Comparison of ENCODE assay signal across 9 mouse cellular contexts in genomic region chr11:105574241-105574640, GRCm38 (mm10). TPM values are rescaled to one million over a fixed set of nuclear protein-coding genes. Genes with fewer than 3 reads are reported as not detected.
DNase-seq lines count a peak whose midpoint lies in the region; ATAC-seq lines count a peak whose summit lies in the region.
"Had no signal": no experiment of that assay in that cellular context is flagged by ENCODE, and none has a peak within 500 bp of the region (broad histone marks: within the 10 kb centered on the region; RNA-seq: fewer than 3 reads in every experiment).

No protein-coding gene starts in this region.

- DNase-seq in cerebellum, adult 11 months: peak; percentile 11
- peak; percentile 92 for DNase-seq in adipocyte (ENCODE audit: low spot score)
- peak; percentile 47 to 58 for DNase-seq in gastrocnemius, adult 8-10 months (ENCODE audit: low spot score in 2 of 2)
- DNase-seq in kidney, postnatal 36 days: peak; percentile 83 to 90
- no peak for DNase-seq in frontal cortex, postnatal 14 days (ENCODE audit: low spot score in 2 of 2)
- no peak for DNase-seq in urinary bladder, postnatal 25 days (ENCODE audit: low spot score)

- no peak for ATAC-seq in cerebellum, adult (ENCODE audit: insufficient number of reproducible peaks, low FRiP score, low TSS enrichment)
- ATAC-seq in monocyte, adult 5-6 weeks (replicated peaks; ENCODE audit: insufficient number of reproducible peaks, low FRiP score, low TSS enrichment, poor library complexity, severe bottlenecking): no peak
- ATAC-seq: forebrain, embryonic 13.5 days had no signal

RNA-seq across cellular contexts. Expression of gene Tanc2, which starts 15.5 kb away (rescaled TPM):
- total RNA-seq in gastrocnemius, adult 8-10 months (2022): 10 to 100 TPM in 1 of 4 experiments, 1 to 10 TPM in 3; 7.0 to 11.0 (median 8.3) TPM
- total RNA-seq in monocyte, adult 5-6 weeks (2017): 0.39 to 0.57 TPM in 2 of 3 replicates, not detected in the other

Comparison
In these comparisons a context has a peak if more than half of its experiments do, and no peak if none do; other contexts are left out.
1. DNase-seq: peak in cerebellum, adult 11 months (single experiment), adipocyte (single experiment), gastrocnemius, adult 8-10 months (2 of 2) and kidney, postnatal 36 days (2 of 2); none in frontal cortex, postnatal 14 days (0 of 2) and urinary bladder, postnatal 25 days (single experiment).